16 mouse cellular contexts compared by ENCODE assay signal in genomic region chr12:17732546-17732945, GRCm38 (mm10). TPM values are rescaled to one million over a fixed set of nuclear protein-coding genes. Genes with fewer than 3 reads are reported as not detected.
DNase-seq lines count a peak whose midpoint lies in the region; ATAC-seq and TF ChIP-seq lines count a peak whose summit lies in the region.
"Had no signal": no experiment of that assay in that cellular context is flagged by ENCODE, and none has a peak within 500 bp of the region (broad histone marks: within the 10 kb centered on the region; RNA-seq: fewer than 3 reads in every experiment).

No protein-coding gene starts in this region.

- H3K27me3 ChIP-seq in forebrain, embryonic 10.5 days (ENCODE audit: poor library complexity, severe bottlenecking) = no peaks in the 10 kb centered on the region
- H3K27me3 ChIP-seq in forebrain, postnatal 0 days (ENCODE audit: insufficient read depth, low read length) = no peaks in the 10 kb centered on the region
- H3K27me3 ChIP-seq in kidney, embryonic 14.5 days (ENCODE audit: control insufficient read depth, insufficient read depth, low read length) = no peaks in the 10 kb centered on the region
- no peaks in the 10 kb centered on the region for H3K27me3 ChIP-seq in embryonic facial prominence, embryonic 10.5 days (replicated peaks; ENCODE audit: low read depth, poor library complexity, severe bottlenecking)
- H3K27me3 ChIP-seq in limb, embryonic 14.5 days (ENCODE audit: control insufficient read depth, insufficient read depth, low read length) = no peaks in the 10 kb centered on the region
- H3K27me3 ChIP-seq: CH12.LX; midbrain, embryonic 12.5 days had no signal

- ATAC-seq in forebrain, postnatal 0 days = no peak
- no peak for ATAC-seq in kidney, embryonic 14.5 days (ENCODE audit: low FRiP score, low TSS enrichment)
- ATAC-seq in limb, embryonic 14.5 days (ENCODE audit: low FRiP score, low read depth) = no peak
- no peak for ATAC-seq in erythroblast, adult 5-6 weeks (replicated peaks; ENCODE audit: low FRiP score, poor library complexity, severe bottlenecking)

- H3K9me3 ChIP-seq in forebrain, embryonic 10.5 days = no peaks in the 10 kb centered on the region
- H3K9me3 ChIP-seq in forebrain, postnatal 0 days (ENCODE audit: low read length) = no peaks in the 10 kb centered on the region
- no peaks in the 10 kb centered on the region for H3K9me3 ChIP-seq in kidney, embryonic 14.5 days (ENCODE audit: control insufficient read depth, low read length)
- no peaks in the 10 kb centered on the region for H3K9me3 ChIP-seq in embryonic facial prominence, embryonic 10.5 days
- H3K9me3 ChIP-seq in limb, embryonic 14.5 days (ENCODE audit: control insufficient read depth, low read length) = no peaks in the 10 kb centered on the region
- H3K9me3 ChIP-seq: midbrain, embryonic 12.5 days had no signal

- no peak overlapping the region for H3K9ac ChIP-seq in forebrain, postnatal 0 days
- no peak overlapping the region for H3K9ac ChIP-seq in kidney, embryonic 14.5 days (ENCODE audit: low read depth, low read length)
- no peak overlapping the region for H3K9ac ChIP-seq in limb, embryonic 14.5 days (ENCODE audit: low read depth, low read length, severe bottlenecking)
- H3K9ac ChIP-seq: midbrain, embryonic 12.5 days had no signal

- H3K4me2 ChIP-seq in forebrain, postnatal 0 days (ENCODE audit: low read depth) = no peak overlapping the region
- H3K4me2 ChIP-seq in kidney, embryonic 14.5 days (replicated peaks; ENCODE audit: low read depth, low read length) = no peak overlapping the region
- H3K4me2 ChIP-seq in limb, embryonic 14.5 days (replicated peaks; ENCODE audit: low read depth, low read length, severe bottlenecking) = no peak overlapping the region
- H3K4me2 ChIP-seq: midbrain, embryonic 12.5 days had no signal

- no peak for DNase-seq in forebrain, embryonic 10.5 days (ENCODE audit: extremely low spot score, low spot score)
- no peak for DNase-seq in forebrain, postnatal 0 days
- DNase-seq in kidney, postnatal 14 days = no peak
- no peak for DNase-seq in embryonic facial prominence, embryonic 10.5 days (ENCODE audit: low spot score)
- no peak for DNase-seq in limb, embryonic 14.5 days (ENCODE audit: low spot score)
- DNase-seq in urinary bladder, postnatal 25 days (ENCODE audit: low spot score) = no peak
- DNase-seq: cerebellum, adult 11-12 months; heart, postnatal 14 days; layer of hippocampus, postnatal 36 days; left cerebral cortex, postnatal 4 days; lung, postnatal 14 days; right cerebral cortex, postnatal 14 days had no signal

- TF ChIP-seq CTCF in forebrain, postnatal 0 days (IDR thresholded peaks at IDR 0.05; ENCODE audit: low read depth) = no peak

- 85% methylated on average over 4 of the region's 4 CpGs for WGBS in forebrain, embryonic 10.5 days
- 84% methylated on average over 4 of the region's 4 CpGs for WGBS in forebrain, postnatal 0 days
- WGBS in kidney, embryonic 14.5 days = 66% methylated on average over 4 of the region's 4 CpGs
- WGBS in embryonic facial prominence, embryonic 10.5 days = 77% methylated on average over 4 of the region's 4 CpGs
- 79% methylated on average over 4 of the region's 4 CpGs for WGBS in limb, embryonic 14.5 days

- TF ChIP-seq POLR2A in limb, embryonic 14.5 days (IDR thresholded peaks at IDR 0.05; ENCODE audit: borderline replicate concordance, extremely low read depth, insufficient read depth, insufficient read length) = no peak

- H3K4me3 ChIP-seq in forebrain, embryonic 10.5 days = no peak overlapping the region
- no peak overlapping the region for H3K4me3 ChIP-seq in forebrain, postnatal 0 days (ENCODE audit: low read depth, low read length)
- no peak overlapping the region for H3K4me3 ChIP-seq in kidney, embryonic 14.5 days (ENCODE audit: low read length)
- H3K4me3 ChIP-seq in embryonic facial prominence, embryonic 10.5 days = no peak overlapping the region
- no peak overlapping the region for H3K4me3 ChIP-seq in limb, embryonic 14.5 days (replicated peaks; ENCODE audit: low read length)
- H3K4me3 ChIP-seq: midbrain, embryonic 12.5 days had no signal

- H3K27ac ChIP-seq in forebrain, embryonic 10.5 days = 0 out of 2 replicates have a peak overlapping the region, but pooled peaks have one; percentile 20
- H3K27ac ChIP-seq in forebrain, postnatal 0 days (ENCODE audit: low read depth, low read length) = no peak overlapping the region
- H3K27ac ChIP-seq in kidney, embryonic 14.5 days (ENCODE audit: low read depth, low read length) = peak overlapping the region; percentile 32
- H3K27ac ChIP-seq in embryonic facial prominence, embryonic 10.5 days (replicated peaks) = peak overlapping the region; percentile 73
- peak overlapping the region; percentile 71; the same call in 1 of the 2 replicates for H3K27ac ChIP-seq in limb, embryonic 14.5 days (replicated peaks; ENCODE audit: low read depth, low read length)
- H3K27ac ChIP-seq: midbrain, embryonic 12.5 days had no signal

- peaks cover 40% of the 10 kb centered on the region for H3K4me1 ChIP-seq in forebrain, embryonic 10.5 days
- peaks cover 3% of the 10 kb centered on the region; the same call in 1 of the 2 replicates for H3K4me1 ChIP-seq in forebrain, postnatal 0 days (ENCODE audit: insufficient read depth)
- H3K4me1 ChIP-seq in kidney, embryonic 14.5 days (ENCODE audit: control insufficient read depth, insufficient read depth, low read length) = peaks cover 50% of the 10 kb centered on the region
- peaks cover 49% of the 10 kb centered on the region for H3K4me1 ChIP-seq in embryonic facial prominence, embryonic 10.5 days
- peaks cover 32% of the 10 kb centered on the region for H3K4me1 ChIP-seq in limb, embryonic 14.5 days (ENCODE audit: control insufficient read depth, insufficient read depth, low read length)

- H3K36me3 ChIP-seq in forebrain, embryonic 10.5 days (replicated peaks) = no peaks in the 10 kb centered on the region; the same call in 1 of the 2 replicates
- H3K36me3 ChIP-seq in forebrain, postnatal 0 days (ENCODE audit: insufficient read depth) = no peaks in the 10 kb centered on the region
- H3K36me3 ChIP-seq in kidney, embryonic 14.5 days (ENCODE audit: control insufficient read depth, insufficient read depth, low read length) = no peaks in the 10 kb centered on the region
- no peaks in the 10 kb centered on the region for H3K36me3 ChIP-seq in embryonic facial prominence, embryonic 10.5 days (replicated peaks)
- no peaks in the 10 kb centered on the region for H3K36me3 ChIP-seq in limb, embryonic 14.5 days (ENCODE audit: control insufficient read depth, insufficient read depth, low read length)
- H3K36me3 ChIP-seq: midbrain, embryonic 12.5 days had no signal

RNA-seq across cellular contexts. Expression of gene Hpcal1, which starts 41.9 kb away (rescaled TPM):
- polyA plus RNA-seq in forebrain, embryonic 10.5 days (2016; fragmentation: Nextera tagmentation; extraction: Ambion mirVana) = 36.7 and 36.8 TPM in 2 replicates
- 27.7 and 46.9 TPM in 2 replicates for total RNA-seq in forebrain, postnatal 0 days (2014; rRNA removed)
- 47.1 and 76.7 TPM in 2 replicates for polyA plus RNA-seq in forebrain, postnatal 0 days (2015; fragmentation: Nextera tagmentation; extraction: Ambion mirVana)
- 44.8 and 58.1 TPM in 2 replicates for polyA plus RNA-seq in kidney, embryonic 14.5 days (2014; fragmentation: Nextera tagmentation; extraction: Ambion mirVana)
- 34.2 and 37.4 TPM in 2 replicates for polyA plus RNA-seq in embryonic facial prominence, embryonic 10.5 days (2016; fragmentation: Nextera tagmentation; extraction: Ambion mirVana)
- polyA plus RNA-seq in limb, embryonic 14.5 days (2012; rRNA removed) = 55.7 and 65.2 TPM in 2 replicates
- polyA plus RNA-seq in limb, embryonic 14.5 days (2014; fragmentation: Nextera tagmentation; extraction: Ambion mirVana) = 41.9 and 44.1 TPM in 2 replicates
- 23.8 and 30.3 TPM in 2 replicates for total RNA-seq in erythroblast, adult 5-6 weeks (2015; ENCODE audit: low replicate concordance)
- 4.3 and 7.4 TPM in 2 replicates for total RNA-seq in erythroblast, adult 5-6 weeks (2017; ENCODE audit: low replicate concordance)
